17 mouse cellular contexts compared by ENCODE assay signal in genomic region chr15:12863669-12864068, GRCm38 (mm10). TPM values are rescaled to one million over a fixed set of nuclear protein-coding genes. Genes with fewer than 3 reads are reported as not detected.
DNase-seq lines count a peak whose midpoint lies in the region; ATAC-seq and TF ChIP-seq lines count a peak whose summit lies in the region.
"Had no signal": no experiment of that assay in that cellular context is flagged by ENCODE, and none has a peak within 500 bp of the region (broad histone marks: within the 10 kb centered on the region; RNA-seq: fewer than 3 reads in every experiment).

No protein-coding gene starts in this region.

- no peak overlapping the region for H3K4me2 ChIP-seq in forebrain, postnatal 0 days (ENCODE audit: low read depth)
- H3K4me2 ChIP-seq: liver, embryonic 11.5 days had no signal

- no peak for ATAC-seq in forebrain, postnatal 0 days
- 0 out of 2 replicates have a peak, but pooled peaks have one; percentile 7 for ATAC-seq in common myeloid progenitor, adult 5-6 weeks (replicated peaks; ENCODE audit: low read depth, poor library complexity, severe bottlenecking)
- ATAC-seq in erythroblast, adult 5-6 weeks (replicated peaks; ENCODE audit: low FRiP score, poor library complexity, severe bottlenecking), result no peak
- ATAC-seq: hindbrain, embryonic 16.5 days had no signal

- peak; percentile 44 for TF ChIP-seq CTCF in forebrain, postnatal 0 days (IDR thresholded peaks at IDR 0.05; ENCODE audit: low read depth)
- peak; percentile 41 for TF ChIP-seq CTCF in left cerebral cortex, adult 2 months (IDR thresholded peaks at IDR 0.05)

- H3K4me1 ChIP-seq in forebrain, postnatal 0 days (ENCODE audit: insufficient read depth), result no peaks in the 10 kb centered on the region
- no peaks in the 10 kb centered on the region for H3K4me1 ChIP-seq in forebrain, embryonic 10.5 days
- H3K4me1 ChIP-seq: midbrain, embryonic 10.5 days had no signal

- H3K27me3 ChIP-seq in forebrain, postnatal 0 days (ENCODE audit: insufficient read depth, low read length), result no peaks in the 10 kb centered on the region
- H3K27me3 ChIP-seq in forebrain, embryonic 10.5 days (ENCODE audit: poor library complexity, severe bottlenecking), result no peaks in the 10 kb centered on the region

- DNase-seq in forebrain, postnatal 0 days, result peak; percentile 50
- DNase-seq in forebrain, embryonic 10.5 days (ENCODE audit: extremely low spot score, low spot score), result no peak
- DNase-seq in left cerebral cortex, adult 2 months (ENCODE audit: extremely low spot score in 1 of 2, low spot score in 2 of 2), result no peak
- no peak for DNase-seq in left cerebral cortex, postnatal 14 days (ENCODE audit: low spot score in 2 of 2)
- DNase-seq in 416B (ENCODE audit: low read depth), result peak; percentile 31
- no peak for DNase-seq in cerebellum, adult 9-10 months
- DNase-seq: adrenal gland, postnatal 10 days; B cell, adult 2 months; cerebellum, postnatal 10 days; lung, postnatal 10 days; right cerebral cortex, adult 18-20 months; thymus, postnatal 36 days had no signal

- H3K4me3 ChIP-seq in forebrain, postnatal 0 days (ENCODE audit: low read depth, low read length), result no peak overlapping the region
- H3K4me3 ChIP-seq in forebrain, embryonic 10.5 days, result no peak overlapping the region
- H3K4me3 ChIP-seq in left cerebral cortex, adult 2 months, result no peak overlapping the region
- H3K4me3 ChIP-seq: midbrain, embryonic 10.5 days had no signal

- intact Hi-C loops in left cerebral cortex, adult 2 months (cut with DNase I), result loop anchor here (5.0 kb wide), 1 partner anchor 1559 kb away; no protein-coding TSS in a partner anchor
- intact Hi-C loops in left cerebral cortex, postnatal 14 days (cut with DNase I), result loop anchor here (10.0 kb wide), 1 partner anchor 1551 kb away; no protein-coding TSS in a partner anchor

- no peak overlapping the region for H3K9ac ChIP-seq in forebrain, postnatal 0 days

- no peaks in the 10 kb centered on the region for H3K9me3 ChIP-seq in forebrain, postnatal 0 days (ENCODE audit: low read length)
- no peaks in the 10 kb centered on the region for H3K9me3 ChIP-seq in forebrain, embryonic 10.5 days
- H3K9me3 ChIP-seq: midbrain, embryonic 10.5 days had no signal

- H3K27ac ChIP-seq in forebrain, postnatal 0 days (ENCODE audit: low read depth, low read length), result no peak overlapping the region
- no peak overlapping the region for H3K27ac ChIP-seq in forebrain, embryonic 10.5 days
- H3K27ac ChIP-seq in left cerebral cortex, adult 2 months, result no peak overlapping the region
- H3K27ac ChIP-seq: midbrain, embryonic 10.5 days had no signal

- 36% methylated on average over 1 of the region's 1 CpGs for WGBS in forebrain, postnatal 0 days
- WGBS in forebrain, embryonic 10.5 days, result 80% methylated on average over 1 of the region's 1 CpGs

- peaks cover 49% of the 10 kb centered on the region for H3K36me3 ChIP-seq in forebrain, postnatal 0 days (ENCODE audit: insufficient read depth)
- peaks cover 99% of the 10 kb centered on the region for H3K36me3 ChIP-seq in forebrain, embryonic 10.5 days (replicated peaks)

RNA-seq across cellular contexts. Expression of gene Drosha, which starts 39.1 kb away (rescaled TPM):
- total RNA-seq in forebrain, postnatal 0 days (2014; rRNA removed), result 37.0 and 43.9 TPM in 2 replicates
- 41.7 and 47.3 TPM in 2 replicates for polyA plus RNA-seq in forebrain, postnatal 0 days (2015; fragmentation: Nextera tagmentation; extraction: Ambion mirVana)
- 87.7 and 88.1 TPM in 2 replicates for polyA plus RNA-seq in forebrain, embryonic 10.5 days (2016; fragmentation: Nextera tagmentation; extraction: Ambion mirVana)
- 10 to 100 TPM; 90.7 to 91.1 TPM for total RNA-seq in left cerebral cortex, adult 2 months (2021)
- total RNA-seq in left cerebral cortex, postnatal 14 days (2021), result 10 to 100 TPM; 89.1 to 90.5 TPM
- 24.7 and 46.8 TPM in 2 replicates for total RNA-seq in common myeloid progenitor, adult 5-6 weeks (2017)
- 13.0 and 13.8 TPM in 2 replicates for total RNA-seq in erythroblast, adult 5-6 weeks (2015; ENCODE audit: low replicate concordance)
- total RNA-seq in erythroblast, adult 5-6 weeks (2017; ENCODE audit: low replicate concordance), result 8.1 and 8.5 TPM in 2 replicates

RNA-seq across cellular contexts. Expression of gene 6030458C11Rik, which starts 39.2 kb away (rescaled TPM):
- 30.3 and 31.5 TPM in 2 replicates for total RNA-seq in forebrain, postnatal 0 days (2014; rRNA removed)
- 13.2 and 21.0 TPM in 2 replicates for polyA plus RNA-seq in forebrain, postnatal 0 days (2015; fragmentation: Nextera tagmentation; extraction: Ambion mirVana)
- polyA plus RNA-seq in forebrain, embryonic 10.5 days (2016; fragmentation: Nextera tagmentation; extraction: Ambion mirVana), result 45.0 and 50.4 TPM in 2 replicates
- total RNA-seq in left cerebral cortex, adult 2 months (2021), result 10 to 100 TPM; 26.4 to 26.9 TPM
- total RNA-seq in left cerebral cortex, postnatal 14 days (2021), result 10 to 100 TPM; 25.6 to 28.1 TPM
- 21.8 and 22.3 TPM in 2 replicates for total RNA-seq in common myeloid progenitor, adult 5-6 weeks (2017)
- total RNA-seq in erythroblast, adult 5-6 weeks (2015; ENCODE audit: low replicate concordance), result 9.8 and 13.6 TPM in 2 replicates
- total RNA-seq in erythroblast, adult 5-6 weeks (2017; ENCODE audit: low replicate concordance), result 12.8 and 17.2 TPM in 2 replicates

Comparison
In these comparisons a context has a peak if more than half of its experiments do, and no peak if none do; other contexts are left out.
1. DNase-seq: peak in forebrain, postnatal 0 days (single experiment) and 416B (single experiment); none in forebrain, embryonic 10.5 days (single experiment), left cerebral cortex, adult 2 months (0 of 2), left cerebral cortex, postnatal 14 days (0 of 2) and cerebellum, adult 9-10 months (single experiment).